Mouse (Mus musculus): ENCODE measurements around the gene Mcpt2. TPM values are rescaled to one million over a fixed set of nuclear protein-coding genes. Genes with fewer than 3 reads are reported as not detected.
"Not testable (repeated sequence)": the region's sequence is repeated elsewhere in the genome, so short reads cannot be mapped to it uniquely, and the experiment has no call there.

Gene Mcpt2
- not detected for total RNA-seq (2021)
- long read RNA-seq, experiment 1 = 0 reads
- long read RNA-seq, experiment 2 = 0 reads

GRCm38 (mm10) chr14:56041792-56042191 is at the start of gene Mcpt2:
TSS of gene Mcpt2 (plus strand) at chr14:56042041.
- DNase-seq (ENCODE audit: low spot score in 2 of 2) = not testable (repeated sequence)

GRCm38 (mm10) chr14:56013147-56013546 is 28.7 kb upstream of the Mcpt2 start:
- DNase-seq (ENCODE audit: low spot score in 2 of 2) = no peak

- DNase-seq (ENCODE audit: low spot score in 2 of 2) = no peak
Measured at GRCm38 (mm10) chr14:56013924-56014323, 27.9 kb upstream of the Mcpt2 start.

GRCm38 (mm10) chr14:56017671-56018070 is 24.2 kb upstream of the Mcpt2 start, which contains the start of gene Mcpt1:
TSS of gene Mcpt1 (plus strand) at chr14:56017971.
- DNase-seq (ENCODE audit: low spot score in 2 of 2) = not testable (repeated sequence)

GRCm38 (mm10) chr14:56019446-56019845 is 22.4 kb upstream of the Mcpt2 start:
- no peak for DNase-seq (ENCODE audit: low spot score in 2 of 2)

GRCm38 (mm10) chr14:56021305-56021704 is 20.5 kb upstream of the Mcpt2 start:
- DNase-seq (ENCODE audit: low spot score in 2 of 2) = not testable (repeated sequence)

GRCm38 (mm10) chr14:56030395-56030794 is 11.4 kb upstream of the Mcpt2 start, which contains the start of gene Mcpt9:
TSS of gene Mcpt9 (minus strand) at chr14:56030495.
- DNase-seq (ENCODE audit: low spot score in 2 of 2) = not testable (repeated sequence)

GRCm38 (mm10) chr14:56034433-56034832 is 7.4 kb upstream of the Mcpt2 start:
- no peak for DNase-seq (ENCODE audit: low spot score in 2 of 2)

GRCm38 (mm10) chr14:56055408-56055807 is 13.6 kb downstream of the Mcpt2 start:
- no peak for DNase-seq (ENCODE audit: low spot score in 2 of 2)

GRCm38 (mm10) chr14:56057722-56058121 is 15.9 kb downstream of the Mcpt2 start:
- DNase-seq (ENCODE audit: low spot score in 2 of 2) = no peak

GRCm38 (mm10) chr14:56062213-56062612 is 20.4 kb downstream of the Mcpt2 start, which contains the start of gene Mcpt4:
TSS of gene Mcpt4 (minus strand) at chr14:56062313.
- not testable (repeated sequence) for DNase-seq (ENCODE audit: low spot score in 2 of 2)

- DNase-seq (ENCODE audit: low spot score in 2 of 2) = no peak
Measured at GRCm38 (mm10) chr14:56082016-56082415, 40.2 kb downstream of the Mcpt2 start.

- no peak for DNase-seq (ENCODE audit: low spot score in 2 of 2)
Measured at GRCm38 (mm10) chr14:56085167-56085566, 43.3 kb downstream of the Mcpt2 start, which contains the start of gene Mcpt8. TSS of gene Mcpt8 (minus strand) at chr14:56085273.

GRCm38 (mm10) chr14:56086711-56087110 is 44.9 kb downstream of the Mcpt2 start:
- no peak for DNase-seq (ENCODE audit: low spot score in 2 of 2)

- DNase-seq (ENCODE audit: low spot score in 2 of 2) = no peak
Measured at GRCm38 (mm10) chr14:56093353-56093752, 51.5 kb downstream of the Mcpt2 start.

Small RNAs within 50 kb of the gene (microRNA-seq; reads per million reads assigned to microRNA genes)
- 0 reads per million in 2 experiments for gene Mir6949

Other genes starting within 250 kb of the Mcpt2 start
- gene Nfatc4, start 218.9 kb upstream of the Mcpt2 start, total RNA-seq (2021) = 1 to 10 TPM; 3.5 to 4.0 TPM
- 10 to 100 TPM; 11.3 to 11.4 TPM for gene Nynrin, start 188.0 kb upstream of the Mcpt2 start, total RNA-seq (2021)
- under 1 TPM; 0.38 to 0.69 TPM for gene Cbln3, start 157.6 kb upstream of the Mcpt2 start, total RNA-seq (2021)
- gene Khnyn, start 157.1 kb upstream of the Mcpt2 start, total RNA-seq (2021) = 10 to 100 TPM; 11.5 to 11.9 TPM
- gene Sdr39u1, start 141.7 kb upstream of the Mcpt2 start, total RNA-seq (2021) = 10 to 100 TPM; 73.9 to 76.0 TPM
- 1 to 10 TPM in 1 of 2 experiments, under 1 TPM in 1; 0.48 to 1.2 TPM for gene Cma1, start 97.4 kb upstream of the Mcpt2 start, total RNA-seq (2021)
- not detected for gene Cma2, start 91.1 kb upstream of the Mcpt2 start, total RNA-seq (2021)
- not detected for gene Mcpt1, start 24.1 kb upstream of the Mcpt2 start, total RNA-seq (2021)
- not detected for gene Mcpt9, start 11.5 kb upstream of the Mcpt2 start, total RNA-seq (2021)
- gene Mcpt4, start 20.3 kb downstream of the Mcpt2 start, total RNA-seq (2021) = not detected
- not detected for gene Mcpt8, start 43.2 kb downstream of the Mcpt2 start, total RNA-seq (2021)
- not detected for gene Ctsg, start 60.5 kb downstream of the Mcpt2 start, total RNA-seq (2021)
- not detected for gene Gzme, start 78.6 kb downstream of the Mcpt2 start, total RNA-seq (2021)
- gene Gzmd, start 90.6 kb downstream of the Mcpt2 start, total RNA-seq (2021) = not detected
- not detected for gene Gzmg, start 117.5 kb downstream of the Mcpt2 start, total RNA-seq (2021)
- gene Gzmn, start 132.6 kb downstream of the Mcpt2 start, total RNA-seq (2021) = not detected
- gene Gzmf, start 169.4 kb downstream of the Mcpt2 start, total RNA-seq (2021) = not detected
- not detected for gene Gzmc, start 192.6 kb downstream of the Mcpt2 start, total RNA-seq (2021)
- gene Gzmb, start 220.2 kb downstream of the Mcpt2 start, total RNA-seq (2021) = not detected